Mouse (Mus musculus): ENCODE results near the gene Mfsd7a.

DNA sequence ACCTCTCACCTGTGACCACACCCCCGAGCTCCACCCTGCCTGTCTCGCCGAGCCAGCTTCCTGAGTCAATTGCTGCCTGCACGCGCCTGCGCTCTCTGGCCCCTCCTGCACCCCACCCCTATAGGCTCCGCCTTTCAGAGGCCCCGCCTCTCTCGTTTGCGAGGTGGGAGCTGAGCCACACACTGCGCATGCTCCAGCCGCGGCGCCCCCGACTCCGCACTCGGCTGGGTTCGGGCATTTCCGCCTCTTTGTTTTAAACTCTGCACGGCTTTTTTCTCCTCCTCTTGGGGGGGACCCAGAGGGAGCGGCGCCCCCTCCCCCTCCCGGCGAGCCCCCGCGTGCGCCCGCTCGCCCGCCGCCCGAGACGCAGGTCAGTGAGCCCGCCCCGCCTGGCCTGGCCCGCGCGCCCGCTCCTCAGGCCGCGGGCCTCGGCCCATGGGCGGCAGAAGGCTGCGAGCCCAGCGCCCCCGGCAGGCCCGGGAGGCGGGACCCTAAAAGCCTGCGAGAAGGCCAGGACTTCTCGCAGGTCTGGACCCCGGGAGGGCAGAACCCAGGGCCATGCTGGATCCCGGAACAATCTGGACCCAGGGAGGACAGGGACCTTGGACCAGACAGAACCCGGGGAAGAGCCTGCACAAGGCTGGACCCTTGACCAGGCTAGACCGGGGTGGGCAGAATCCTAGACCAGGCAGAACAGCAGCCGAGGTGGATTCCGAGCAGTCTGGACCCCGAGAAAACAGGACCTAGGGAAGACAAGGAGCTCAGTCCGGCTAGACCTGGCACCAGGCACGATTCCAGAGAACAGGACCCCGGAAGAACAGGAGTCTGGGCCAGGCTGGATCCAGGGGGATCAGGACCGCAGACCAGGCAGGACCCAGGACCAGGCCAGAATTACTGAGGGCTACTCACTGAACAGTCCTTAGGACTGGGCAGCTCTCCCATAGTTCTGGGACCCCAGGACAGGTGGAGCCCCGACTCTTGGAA is 12.7 kb upstream of the Mfsd7a start, which contains the start of gene Pcgf3:
- TF ChIP-seq CTCF (IDR thresholded peaks at IDR 0.05; ENCODE audit: low read depth, low read length) (no peak), GATA1 (IDR thresholded peaks at IDR 0.05; ENCODE audit: borderline replicate concordance, low read length) (no peak), TAL1 (conservative IDR thresholded peaks at IDR 0.05; ENCODE audit: low read depth, low read length) (no peak), GATA2 (IDR thresholded peaks at IDR 0.05; ENCODE audit: borderline replicate concordance, low read depth, low read length) (no peak)

All from G1E (cell line).